Comparison of ENCODE assay signal across 8 mouse cellular contexts in genomic region chrX:7922032-7922431, GRCm38 (mm10). TPM values are rescaled to one million over a fixed set of nuclear protein-coding genes. Genes with fewer than 3 reads are reported as not detected.
DNase-seq lines count a peak whose midpoint lies in the region; ATAC-seq and TF ChIP-seq lines count a peak whose summit lies in the region.

No protein-coding gene starts in this region.

- H3K4me2 ChIP-seq in lung, embryonic 14.5 days: peak overlapping the region; percentile 46
- peak overlapping the region; percentile 67 for H3K4me2 ChIP-seq in hindbrain, embryonic 16.5 days (ENCODE audit: low read length)

- no peak overlapping the region for H3K27ac ChIP-seq in lung, embryonic 14.5 days (ENCODE audit: low read depth)
- H3K27ac ChIP-seq in hindbrain, embryonic 16.5 days (ENCODE audit: low read depth, low read length): peak overlapping the region; percentile 48; the same call in 1 of the 2 replicates

- no peak for TF ChIP-seq CTCF in lung, embryonic 14.5 days (IDR thresholded peaks at IDR 0.05; ENCODE audit: low read depth)

- peaks cover 62% of the 10 kb centered on the region for H3K27me3 ChIP-seq in lung, embryonic 14.5 days (ENCODE audit: insufficient read depth, low read length)
- no peaks in the 10 kb centered on the region; the same call in 1 of the 2 replicates for H3K27me3 ChIP-seq in hindbrain, embryonic 16.5 days (replicated peaks; ENCODE audit: control insufficient read depth, insufficient read depth, low read length)

- H3K4me1 ChIP-seq in lung, embryonic 14.5 days (ENCODE audit: insufficient read depth): no peaks in the 10 kb centered on the region
- H3K4me1 ChIP-seq in hindbrain, embryonic 16.5 days (ENCODE audit: control insufficient read depth, insufficient read depth, low read depth, low read length): peaks cover 8% of the 10 kb centered on the region; the same call in 1 of the 2 replicates

- DNase-seq in CD4-positive, CD25-positive, alpha-beta regulatory T cell, adult 2 months (ENCODE audit: low read depth, low spot score): peak; percentile 35
- DNase-seq in lung, embryonic 14.5 days: no peak
- no peak for DNase-seq in lung, postnatal 10 days
- DNase-seq in neural tube, embryonic 10.5 days (ENCODE audit: extremely low spot score, low spot score): peak; percentile 35
- DNase-seq in lung, adult 18-20 months: no peak

- H3K36me3 ChIP-seq in lung, embryonic 14.5 days (ENCODE audit: insufficient read depth): no peaks in the 10 kb centered on the region
- H3K36me3 ChIP-seq in hindbrain, embryonic 16.5 days (ENCODE audit: control insufficient read depth, insufficient read depth, low read length): peaks cover 3% of the 10 kb centered on the region; the same call in 1 of the 2 replicates

- peak overlapping the region; percentile 19 for H3K4me3 ChIP-seq in lung, embryonic 14.5 days (ENCODE audit: low read depth, low read length)
- H3K4me3 ChIP-seq in hindbrain, embryonic 16.5 days (ENCODE audit: low read length): peak overlapping the region; percentile 53

- 7% methylated on average over 37 of the region's 48 CpGs for WGBS in lung, embryonic 14.5 days
- 11% methylated on average over 20 of the region's 48 CpGs for WGBS in hindbrain, embryonic 16.5 days

- ATAC-seq in CD4-positive, CD25-positive, alpha-beta regulatory T cell, adult 4 months: no peak
- ATAC-seq in lung, embryonic 14.5 days (ENCODE audit: insufficient read depth): no peak
- no peak for ATAC-seq in hindbrain, embryonic 16.5 days
- no peak for ATAC-seq in inflammation-experienced regulatory T-cells, adult 6 months

- H3K9me3 ChIP-seq in lung, embryonic 14.5 days (ENCODE audit: low read depth, low read length): no peaks in the 10 kb centered on the region
- no peaks in the 10 kb centered on the region for H3K9me3 ChIP-seq in hindbrain, embryonic 16.5 days (ENCODE audit: control insufficient read depth, low read length)

- no peak overlapping the region for H3K9ac ChIP-seq in lung, embryonic 14.5 days
- H3K9ac ChIP-seq in hindbrain, embryonic 16.5 days (ENCODE audit: low read depth, low read length): peak overlapping the region; percentile 66

RNA-seq across cellular contexts. Expression of gene Pcsk1n, which starts 2.4 kb away (rescaled TPM):
- polyA plus RNA-seq in CD4-positive, CD25-positive, alpha-beta regulatory T cell, adult 4 months (2017; shearing (Covaris generic)): not detected
- 0.66 and 0.76 TPM in 2 replicates for polyA plus RNA-seq in lung, embryonic 14.5 days (2014; fragmentation: Nextera tagmentation; extraction: Ambion mirVana)
- polyA plus RNA-seq in hindbrain, embryonic 16.5 days (2015; fragmentation: Nextera tagmentation; extraction: Ambion mirVana): 303 and 325 TPM in 2 replicates
- polyA plus RNA-seq in inflammation-experienced regulatory T-cells, adult 6 months (2017; shearing (Covaris generic)): not detected

RNA-seq across cellular contexts. Expression of gene Eras, which starts 6.4 kb away (rescaled TPM):
- not detected for polyA plus RNA-seq in CD4-positive, CD25-positive, alpha-beta regulatory T cell, adult 4 months (2017; shearing (Covaris generic))
- not detected in 2 replicates for polyA plus RNA-seq in lung, embryonic 14.5 days (2014; fragmentation: Nextera tagmentation; extraction: Ambion mirVana)
- 0.15 TPM in 1 of 2 replicates, not detected in the other for polyA plus RNA-seq in hindbrain, embryonic 16.5 days (2015; fragmentation: Nextera tagmentation; extraction: Ambion mirVana)
- not detected for polyA plus RNA-seq in inflammation-experienced regulatory T-cells, adult 6 months (2017; shearing (Covaris generic))

RNA-seq across cellular contexts. Expression of gene Gm10490, which starts 12.7 kb away (rescaled TPM):
- not detected for polyA plus RNA-seq in CD4-positive, CD25-positive, alpha-beta regulatory T cell, adult 4 months (2017; shearing (Covaris generic))
- polyA plus RNA-seq in lung, embryonic 14.5 days (2014; fragmentation: Nextera tagmentation; extraction: Ambion mirVana): not detected in 2 replicates
- not detected in 2 replicates for polyA plus RNA-seq in hindbrain, embryonic 16.5 days (2015; fragmentation: Nextera tagmentation; extraction: Ambion mirVana)
- polyA plus RNA-seq in inflammation-experienced regulatory T-cells, adult 6 months (2017; shearing (Covaris generic)): not detected

RNA-seq across cellular contexts. Expression of gene Gm10491, which starts 14.4 kb away (rescaled TPM):
- not detected for polyA plus RNA-seq in CD4-positive, CD25-positive, alpha-beta regulatory T cell, adult 4 months (2017; shearing (Covaris generic))
- polyA plus RNA-seq in lung, embryonic 14.5 days (2014; fragmentation: Nextera tagmentation; extraction: Ambion mirVana): not detected in 2 replicates
- not detected in 2 replicates for polyA plus RNA-seq in hindbrain, embryonic 16.5 days (2015; fragmentation: Nextera tagmentation; extraction: Ambion mirVana)
- polyA plus RNA-seq in inflammation-experienced regulatory T-cells, adult 6 months (2017; shearing (Covaris generic)): not detected

RNA-seq across cellular contexts. Expression of gene Timm17b, which starts 22.9 kb away (rescaled TPM):
- polyA plus RNA-seq in CD4-positive, CD25-positive, alpha-beta regulatory T cell, adult 4 months (2017; shearing (Covaris generic)): 100 to 1,000 TPM; 107 to 109 TPM
- 160 and 174 TPM in 2 replicates for polyA plus RNA-seq in lung, embryonic 14.5 days (2014; fragmentation: Nextera tagmentation; extraction: Ambion mirVana)
- polyA plus RNA-seq in hindbrain, embryonic 16.5 days (2015; fragmentation: Nextera tagmentation; extraction: Ambion mirVana): 161 and 163 TPM in 2 replicates
- polyA plus RNA-seq in inflammation-experienced regulatory T-cells, adult 6 months (2017; shearing (Covaris generic)): 100 to 1,000 TPM; 116 to 127 (median 123) TPM

Comparison
In these comparisons a context has a peak if more than half of its experiments do, and no peak if none do; other contexts are left out.
1. DNase-seq: peak in CD4-positive, CD25-positive, alpha-beta regulatory T cell, adult 2 months (single experiment) and neural tube, embryonic 10.5 days (single experiment); none in lung, embryonic 14.5 days (single experiment), lung, postnatal 10 days (single experiment) and lung, adult 18-20 months (0 of 2).
2. RNA of gene Pcsk1n, which starts 2.4 kb away (polyA plus RNA-seq): 303 to 325 TPM in hindbrain, embryonic 16.5 days; 0.66 to 0.76 TPM in lung, embryonic 14.5 days, not detected in CD4-positive, CD25-positive, alpha-beta regulatory T cell, adult 4 months and not detected in inflammation-experienced regulatory T-cells, adult 6 months; every median in the first group is over 100 times any median in the second.